Mouse (Mus musculus): ENCODE results near the gene Fggy. TPM values are rescaled to one million over a fixed set of nuclear protein-coding genes. Genes with fewer than 3 reads are reported as not detected.

Fggy gene
- total RNA-seq, 2 experiments from 2014 or later: 2.4 to 8.9 TPM

GRCm38 (mm10) chr4:95868348-95868747, 311.0 kb downstream of the Fggy start:
- ATAC-seq (replicated peaks; ENCODE audit: low FRiP score, low TSS enrichment, poor library complexity, severe bottlenecking): no peak

GRCm38 (mm10) chr4:95871216-95871881, 314.0 kb downstream of the Fggy start:
- peak; percentile 55; the same call in 1 of the 2 replicates for ATAC-seq (replicated peaks; ENCODE audit: low FRiP score, low TSS enrichment, poor library complexity, severe bottlenecking)

- ATAC-seq (replicated peaks; ENCODE audit: low FRiP score, low TSS enrichment, poor library complexity, severe bottlenecking): no peak
Measured at GRCm38 (mm10) chr4:95875896-95876295, 318.6 kb downstream of the Fggy start.

GRCm38 (mm10) chr4:95877436-95877835, 320.1 kb downstream of the Fggy start:
- ATAC-seq (replicated peaks; ENCODE audit: low FRiP score, low TSS enrichment, poor library complexity, severe bottlenecking): no peak

- no peak for ATAC-seq (replicated peaks; ENCODE audit: low FRiP score, low TSS enrichment, poor library complexity, severe bottlenecking)
Measured at GRCm38 (mm10) chr4:95881751-95882350, 324.5 kb downstream of the Fggy start.

GRCm38 (mm10) chr4:95884184-95885145, 327.2 kb downstream of the Fggy start:
- no peak for ATAC-seq (replicated peaks; ENCODE audit: low FRiP score, low TSS enrichment, poor library complexity, severe bottlenecking)

- no peak for ATAC-seq (replicated peaks; ENCODE audit: low FRiP score, low TSS enrichment, poor library complexity, severe bottlenecking)
Measured at GRCm38 (mm10) chr4:95895199-95895754, 338.0 kb downstream of the Fggy start.

- ATAC-seq (replicated peaks; ENCODE audit: low FRiP score, low TSS enrichment, poor library complexity, severe bottlenecking): no peak
Measured at GRCm38 (mm10) chr4:95896571-95896970, 339.3 kb downstream of the Fggy start.

- ATAC-seq (replicated peaks; ENCODE audit: low FRiP score, low TSS enrichment, poor library complexity, severe bottlenecking): no peak
Measured at GRCm38 (mm10) chr4:95897236-95897874, 340.0 kb downstream of the Fggy start.

- no peak for ATAC-seq (replicated peaks; ENCODE audit: low FRiP score, low TSS enrichment, poor library complexity, severe bottlenecking)
Measured at GRCm38 (mm10) chr4:95898714-95899113, 341.4 kb downstream of the Fggy start.

- no peak for ATAC-seq (replicated peaks; ENCODE audit: low FRiP score, low TSS enrichment, poor library complexity, severe bottlenecking)
Measured at GRCm38 (mm10) chr4:95899926-95900712, 342.8 kb downstream of the Fggy start.

- ATAC-seq (replicated peaks; ENCODE audit: low FRiP score, low TSS enrichment, poor library complexity, severe bottlenecking): no peak
Measured at GRCm38 (mm10) chr4:95900815-95901214, 343.5 kb downstream of the Fggy start.

GRCm38 (mm10) chr4:95906141-95906540, 348.8 kb downstream of the Fggy start:
- no peak for ATAC-seq (replicated peaks; ENCODE audit: low FRiP score, low TSS enrichment, poor library complexity, severe bottlenecking)

GRCm38 (mm10) chr4:95909689-95910654, 352.7 kb downstream of the Fggy start:
- no peak for ATAC-seq (replicated peaks; ENCODE audit: low FRiP score, low TSS enrichment, poor library complexity, severe bottlenecking)

- no peak for ATAC-seq (replicated peaks; ENCODE audit: low FRiP score, low TSS enrichment, poor library complexity, severe bottlenecking)
Measured at GRCm38 (mm10) chr4:95913026-95913425, 355.7 kb downstream of the Fggy start.

- no peak for ATAC-seq (replicated peaks; ENCODE audit: low FRiP score, low TSS enrichment, poor library complexity, severe bottlenecking)
Measured at GRCm38 (mm10) chr4:95915628-95916579, 358.6 kb downstream of the Fggy start.
